Mouse (Mus musculus) cerebellum, adult 2 months (tissue): ENCODE measurements around the gene Wdr59. TPM values are rescaled to one million over a fixed set of nuclear protein-coding genes. Genes with fewer than 3 reads are reported as not detected.

Experiments used
- DNase-seq, 2 experiments: peaks; one replicate each; pipeline ENCODE4 v3.0.0; 2021
- H3K27ac ChIP-seq: fragments of 200-500 bp; 2 replicates; pipeline ENCODE4 v1.5.1; 2012; ENCODE audit warnings: low read length, control low read depth, inconsistent platforms; ENCODE audit not compliant: insufficient read depth
- H3K27me3 ChIP-seq: fragments of 200-500 bp; 2 replicates; pipeline ENCODE4 v1.6.1; 2012; ENCODE audit warnings: inconsistent platforms, mild to moderate bottlenecking, low read length, moderate library complexity; ENCODE audit not compliant: control insufficient read depth, insufficient read depth
- H3K4me1 ChIP-seq: fragments of 200-500 bp; 2 replicates; pipeline ENCODE4 v1.6.1; 2011; ENCODE audit warnings: low read length; ENCODE audit not compliant: control insufficient read depth, insufficient read depth
- H3K4me3 ChIP-seq: fragments of 200-500 bp; replicated peaks from 2 replicates; pipeline ENCODE3; 2011; ENCODE audit warnings: mild to moderate bottlenecking, low read depth, low read length, control low read depth; ENCODE audit not compliant: insufficient read depth
- CTCF ChIP-seq: fragments of 200-500 bp; IDR thresholded peaks from 2 replicates; pipeline ENCODE4 v1.5.1; 2011; ENCODE audit warnings: low read depth, mild to moderate bottlenecking, control low read depth, low read length, moderate library complexity, borderline replicate concordance; ENCODE audit not compliant: insufficient read depth
- POLR2A ChIP-seq: fragments of 200-500 bp; IDR thresholded peaks from 2 replicates; pipeline ENCODE4 v1.6.1; 2011; ENCODE audit warnings: low read length, control low read depth, borderline replicate concordance; ENCODE audit not compliant: insufficient read depth
- WGBS: fragments of 180-500 bp; shearing (Covaris S2); methylation state at CpG from one replicate; pipeline ENCODE4 v1.1.7; 2018; 5-methylcytosine and 5-hydroxymethylcytosine counted together
- polyA plus RNA-seq: library from polyadenylated mRNA; depleted of rRNA; stranded (reverse); fragments of >200 nt; gene quantifications from 2 replicates; pipeline ENCODE4 v1.2.3, GENCODE M21; 2012; rRNA removed

The Wdr59 gene
- polyA plus RNA-seq, 1 experiment = 16.0 TPM

GRCm38 (mm10) chr8:111418601-111419000, 103.3 kb downstream of the Wdr59 start:
- DNase-seq = peak; percentile 32 to 54
- 34% methylated on average over 9 of the region's 9 CpGs for WGBS
- Histone ChIP-seq H3K4me1 (peaks cover 17% of the 10 kb centered on the region; the same call in 1 of the 2 replicates), H3K27me3 (no peaks in the 10 kb centered on the region), H3K4me3 (no peak overlapping the region), H3K27ac (no peak overlapping the region)
- TF ChIP-seq POLR2A (no peak), CTCF (peak; percentile 80)

GRCm38 (mm10) chr8:111417222-111417621, 104.7 kb downstream of the Wdr59 start:
- Histone ChIP-seq H3K4me3 (no peak overlapping the region), H3K4me1 (peaks cover 4% of the 10 kb centered on the region; the same call in 1 of the 2 replicates), H3K27me3 (no peaks in the 10 kb centered on the region), H3K27ac (no peak overlapping the region)
- 90% methylated on average over 10 of the region's 10 CpGs for WGBS
- no peak for TF ChIP-seq CTCF
- TF ChIP-seq POLR2A = no peak
- no peak for DNase-seq

GRCm38 (mm10) chr8:111403391-111403790, 118.5 kb downstream of the Wdr59 start:
- Histone ChIP-seq H3K4me1 (no peaks in the 10 kb centered on the region), H3K27me3 (no peaks in the 10 kb centered on the region), H3K4me3 (no peak overlapping the region), H3K27ac (no peak overlapping the region)
- DNase-seq = no peak
- WGBS = 61% methylated on average over 4 of the region's 4 CpGs
- TF ChIP-seq CTCF (peak; percentile 10; the same call in 1 of the 2 replicates), POLR2A (no peak)

Other genes starting within 250 kb of the Wdr59 start
- 20.3 and 21.8 TPM in 2 replicates for gene Rfwd3, start 221.9 kb downstream of the Wdr59 start, polyA plus RNA-seq
- 0.32 and 0.43 TPM in 2 replicates for gene Mlkl, start 183.9 kb downstream of the Wdr59 start, polyA plus RNA-seq
- gene Fa2h, start 128.3 kb downstream of the Wdr59 start, polyA plus RNA-seq = 93.9 and 107 TPM in 2 replicates
- 111 and 116 TPM in 2 replicates for gene Znrf1, start 14.0 kb upstream of the Wdr59 start, polyA plus RNA-seq
- gene Ldhd, start 108.3 kb upstream of the Wdr59 start, polyA plus RNA-seq = 22.9 and 24.4 TPM in 2 replicates
- gene Zfp1, start 121.3 kb upstream of the Wdr59 start, polyA plus RNA-seq = 23.7 and 26.0 TPM in 2 replicates
- gene Ctrb1, start 168.9 kb upstream of the Wdr59 start, polyA plus RNA-seq = 0.29 and 0.33 TPM in 2 replicates
- gene Bcar1, start 221.7 kb upstream of the Wdr59 start, polyA plus RNA-seq = 129 and 146 TPM in 2 replicates